Mouse (Mus musculus) spleen, embryonic (tissue): Measurements from ENCODE around the gene Gmeb1.

Source experiments
- CTCF ChIA-PET: fragments of 350-600 bp; sonication (Branson Sonifier 250); formaldehyde crosslinking; loops from one replicate; lab custom pipeline; 2022; lab: Charles Lee

Gmeb1 gene

DNA sequence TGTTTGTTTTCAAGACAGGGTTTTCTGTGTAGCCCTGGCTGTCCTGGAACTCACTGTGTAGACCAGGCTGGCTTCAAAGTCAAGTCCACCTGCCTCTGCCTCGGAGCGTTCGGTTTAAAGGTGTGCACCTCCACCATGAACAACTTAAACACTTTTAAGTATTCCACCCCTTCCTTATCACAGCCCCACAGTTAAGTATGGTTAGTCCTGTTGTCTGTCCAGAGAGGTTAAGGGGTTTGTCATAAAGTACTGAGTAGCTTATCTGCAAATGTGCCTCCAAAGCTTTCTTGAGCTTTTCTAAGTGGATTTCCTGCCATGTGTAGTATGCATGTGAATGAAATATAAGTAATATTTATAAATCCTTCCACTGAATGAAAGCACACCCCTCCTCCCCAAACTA lies 14.5 kb upstream of the Gmeb1 start:
- CTCF ChIA-PET: no interaction called here

DNA sequence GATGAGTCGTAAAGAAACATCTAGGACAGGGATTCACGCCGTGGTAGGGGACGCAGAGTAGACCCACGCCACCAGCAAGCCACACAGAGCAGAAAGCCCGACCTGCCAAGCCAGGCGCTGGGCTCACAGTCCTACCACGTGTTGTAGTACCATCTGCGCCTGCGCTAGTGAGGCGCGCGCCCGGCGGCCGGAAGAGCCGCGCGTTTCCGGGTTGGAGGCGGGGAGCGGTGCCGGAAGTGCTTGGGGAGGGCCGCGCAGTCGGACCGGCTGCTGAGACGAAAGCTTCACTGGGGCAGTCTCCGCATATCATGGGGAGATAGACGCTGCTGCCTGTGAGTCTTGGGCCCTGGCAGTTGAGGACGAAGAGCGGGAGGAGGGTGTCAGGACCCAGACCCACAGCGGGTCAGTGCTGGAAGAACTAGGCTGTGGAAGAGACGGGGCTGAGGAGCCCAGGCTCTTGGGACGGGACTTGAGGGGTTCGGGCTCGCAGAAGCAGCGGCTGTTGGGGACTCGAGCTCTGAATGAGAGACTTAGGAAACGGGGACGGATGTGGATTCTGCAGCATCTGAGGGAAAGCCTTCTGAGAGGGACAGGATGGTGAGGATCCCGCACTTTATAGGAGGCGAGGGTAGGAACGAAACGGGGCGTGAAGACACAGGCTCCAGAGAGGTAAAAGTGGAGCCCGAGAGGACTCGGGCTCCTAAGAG lies 12.9 kb upstream of the Gmeb1 start, which contains the start of gene Taf12:
Gene Taf12, plus strand, starts transcription at position 220 of the 707 bp plus-strand sequence.
- CTCF ChIA-PET: interaction anchor here (0.6 to 1.1 kb wide), 2 partner anchors 11 to 17 kb away, joined by 3 to 4 read pairs; no protein-coding TSS in a partner anchor

DNA sequence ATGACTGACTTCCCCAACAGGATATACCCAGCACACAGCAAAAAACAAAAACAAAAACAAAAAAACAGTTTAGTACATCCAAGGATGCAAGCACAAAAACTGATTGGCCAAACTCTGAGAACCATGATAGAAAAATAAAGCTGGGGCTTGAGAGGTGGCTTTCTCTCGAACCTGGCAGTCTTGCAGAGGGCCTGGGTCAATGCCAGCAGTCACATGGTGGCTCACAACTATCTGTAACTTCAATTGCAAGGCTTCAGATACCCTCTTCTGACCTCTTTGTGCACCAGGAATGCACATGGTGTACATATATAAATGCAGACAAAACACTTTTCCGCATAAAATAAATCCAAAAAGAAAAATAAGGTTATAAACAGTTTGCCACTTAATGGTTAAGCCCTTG lies 11.8 kb upstream of the Gmeb1 start:
- CTCF ChIA-PET: no interaction called here

DNA sequence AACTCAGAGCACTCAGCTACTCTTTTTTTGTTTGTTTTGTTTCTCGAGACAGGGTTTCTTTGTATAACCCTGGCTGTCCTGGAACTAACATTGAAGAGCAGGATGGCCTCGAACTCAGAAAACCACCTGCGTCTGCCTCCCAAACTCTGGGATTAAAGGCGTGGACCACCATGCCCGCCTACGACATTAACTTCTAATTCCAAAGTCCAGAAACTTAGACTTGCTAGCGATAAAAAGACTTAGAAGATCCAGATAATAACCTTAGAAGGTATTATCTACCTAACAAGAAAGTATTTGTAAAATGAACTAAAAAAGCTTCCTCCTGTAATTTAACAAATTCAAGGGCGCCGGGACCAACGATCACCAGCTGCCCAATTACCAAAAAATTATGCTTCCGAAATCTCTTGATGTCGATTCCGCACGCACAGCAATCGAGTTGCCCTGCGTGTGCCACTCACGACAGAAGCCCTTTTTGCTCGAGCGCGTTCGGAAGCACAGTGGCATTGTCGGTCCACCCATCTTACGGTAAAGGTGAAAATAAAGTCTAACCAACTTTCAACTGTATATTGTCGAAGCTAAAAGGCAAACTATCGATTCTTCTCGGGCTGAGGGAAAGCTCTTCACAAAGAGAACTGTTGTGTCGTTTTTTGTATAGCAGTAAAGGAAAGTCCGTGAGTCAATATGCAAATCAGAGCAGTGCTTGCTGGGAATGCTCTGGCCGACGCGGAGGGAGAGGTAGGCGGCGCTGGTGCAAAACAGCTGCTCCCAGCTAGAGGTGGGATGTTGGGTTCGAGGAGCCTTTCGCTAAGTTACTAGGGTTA lies 8.5 kb upstream of the Gmeb1 start:
- CTCF ChIA-PET: interaction anchor here (0.5 to 0.6 kb wide), 3 partner anchors 58 to 236 kb away, joined by 3 to 4 read pairs (median 3); no protein-coding TSS in a partner anchor

DNA sequence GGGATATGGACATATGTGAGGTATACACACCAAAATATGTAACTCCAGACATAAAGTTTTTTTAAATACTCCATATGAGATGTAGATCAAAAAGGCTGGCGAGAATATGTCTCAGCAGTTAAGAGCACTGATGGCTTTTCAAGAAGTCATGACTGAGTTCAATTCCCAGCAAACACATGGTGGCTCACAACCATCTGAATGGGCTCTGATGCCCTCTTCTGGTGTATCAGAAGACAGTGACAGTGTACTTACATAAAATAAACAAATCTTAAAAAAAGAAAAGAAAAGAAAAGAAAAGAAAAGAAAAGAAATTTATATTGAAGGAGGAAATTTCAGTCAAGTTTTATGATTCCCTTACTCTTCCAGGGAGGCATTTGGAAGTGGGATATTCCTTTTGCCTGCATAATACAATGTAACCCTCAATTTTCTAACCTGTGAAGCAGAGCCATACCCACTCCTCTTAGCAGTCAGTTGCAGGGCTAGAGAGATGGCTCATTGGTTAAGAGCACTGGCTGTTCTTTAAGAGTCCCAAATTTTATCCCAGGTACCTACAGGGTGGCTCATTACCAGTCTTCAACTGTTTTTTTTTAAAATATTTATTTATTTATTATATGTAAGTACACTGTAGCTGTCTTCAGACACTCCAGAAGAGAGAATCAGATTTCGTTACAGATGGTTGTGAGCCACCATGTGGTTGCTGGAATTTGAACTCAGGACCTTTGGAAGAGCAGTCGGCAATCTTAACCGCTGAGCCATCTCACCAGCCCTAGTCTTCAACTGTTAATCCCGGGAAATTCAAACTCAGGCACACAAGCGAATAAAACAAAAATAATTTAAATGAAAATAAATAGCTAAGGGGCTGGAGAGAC lies 7.7 kb upstream of the Gmeb1 start:
- CTCF ChIA-PET: no interaction called here

DNA sequence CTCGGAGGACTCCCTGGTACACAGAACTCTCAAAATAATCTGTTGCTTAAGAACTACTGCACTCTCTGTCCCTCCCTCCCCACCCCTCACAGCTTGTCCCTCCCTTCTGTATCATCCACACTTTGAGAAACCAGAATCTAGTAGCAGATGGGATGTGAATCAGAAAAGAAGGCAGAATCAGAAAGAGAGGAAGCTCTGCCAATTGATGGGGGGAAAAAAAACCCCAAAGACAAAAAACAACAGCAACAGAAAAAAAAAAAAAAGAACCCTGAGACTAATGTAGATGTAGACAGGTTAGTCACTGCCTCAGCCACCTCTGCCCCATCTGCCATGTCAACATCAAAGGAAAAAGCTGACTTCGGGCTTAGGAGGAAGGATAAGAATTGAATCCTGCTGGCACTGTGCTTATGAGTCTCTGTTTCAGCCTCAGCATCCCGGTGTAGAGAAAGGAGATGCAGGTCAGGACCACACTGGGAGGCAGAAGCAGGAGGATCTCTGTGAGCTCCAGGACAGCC lies 5.5 kb upstream of the Gmeb1 start:
- CTCF ChIA-PET: interaction anchor here (0.6 to 0.7 kb wide), 2 partner anchors 8 to 381 kb away, joined by 4 to 16 read pairs; no protein-coding TSS in a partner anchor

DNA sequence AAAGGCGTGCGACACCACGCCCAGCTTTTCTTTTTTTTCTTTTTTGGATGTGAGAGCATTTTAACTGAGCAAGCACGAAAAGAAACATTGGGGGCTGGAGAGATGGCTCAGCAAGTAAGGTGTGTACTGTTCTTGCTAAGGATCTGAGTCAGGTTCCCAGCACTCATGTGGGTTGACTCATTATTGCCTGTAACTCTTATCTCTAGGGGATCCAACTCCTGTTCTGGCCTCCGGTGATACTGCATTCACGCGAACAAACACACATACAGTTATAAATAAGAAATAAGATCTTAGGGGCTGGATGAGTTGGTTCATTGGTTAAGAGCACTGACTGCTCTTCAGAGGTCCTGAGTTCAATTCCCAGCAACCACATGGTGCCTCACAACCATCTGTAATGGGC lies 1.9 kb upstream of the Gmeb1 start:
- CTCF ChIA-PET: no interaction called here

DNA sequence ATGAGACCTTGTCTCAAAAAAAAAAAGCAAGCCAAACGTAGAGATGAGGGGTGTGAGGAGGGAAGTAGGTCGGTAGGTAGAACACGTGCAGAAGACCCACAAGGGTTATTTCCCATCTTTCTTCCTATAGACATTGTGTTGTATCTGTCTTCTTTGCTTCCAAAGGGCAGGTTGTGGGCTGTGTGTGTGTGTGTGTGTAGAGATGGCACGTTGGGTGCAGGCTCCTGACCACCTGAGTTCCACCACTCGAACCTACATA lies 885 bp upstream of the Gmeb1 start:
- CTCF ChIA-PET: interaction anchor here (0.7 kb wide), 1 partner anchor 23 kb away, joined by 4 read pairs; no protein-coding TSS in a partner anchor

DNA sequence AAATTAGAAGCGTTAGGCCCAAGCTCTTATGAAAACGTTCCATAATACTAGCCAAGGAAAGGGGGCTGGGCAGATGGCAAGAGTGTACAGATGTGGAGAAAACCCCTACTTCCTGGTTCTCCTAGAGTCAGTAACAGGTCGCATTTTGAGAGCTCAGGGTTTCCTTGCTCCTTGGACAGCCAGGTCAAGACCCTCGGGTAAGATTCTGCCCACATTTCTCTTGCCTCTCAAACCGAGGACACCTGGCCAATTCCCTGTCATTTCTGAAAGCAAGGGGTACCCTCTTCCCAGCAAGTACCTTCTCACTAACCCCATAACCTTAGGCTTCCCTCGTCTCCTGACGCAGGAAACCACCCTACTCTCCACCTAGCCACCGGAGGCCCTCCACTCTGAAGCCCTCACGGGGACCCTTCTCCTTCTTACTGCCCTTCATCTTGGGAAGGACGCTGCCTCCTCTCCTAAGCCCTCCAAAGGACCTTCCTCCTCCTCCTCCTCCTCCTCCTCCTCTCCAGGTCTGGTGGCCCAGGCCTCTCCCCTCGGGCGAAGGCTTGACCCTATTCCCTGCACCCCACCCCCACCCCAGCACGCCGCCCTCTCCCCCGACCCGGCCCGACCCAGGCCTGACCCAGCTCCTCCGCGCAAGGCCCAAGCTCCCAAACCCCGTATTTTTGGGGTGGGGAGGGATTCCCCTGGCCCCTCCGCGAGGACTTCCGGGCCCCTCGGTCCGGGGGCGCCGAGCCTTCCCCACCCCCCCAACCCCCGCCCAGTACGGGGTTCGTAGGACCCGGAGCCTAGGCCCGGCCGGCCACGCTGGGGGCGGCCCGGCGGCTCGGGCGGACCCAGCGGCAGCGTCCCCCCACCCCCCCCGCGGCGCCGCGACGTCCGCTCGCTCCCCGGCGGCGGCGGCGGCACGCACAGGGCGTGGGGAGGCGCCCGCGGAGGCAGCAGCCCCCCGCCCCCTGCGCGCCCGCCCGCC lies 710 bp downstream of the Gmeb1 start:
- CTCF ChIA-PET: interaction anchor here (0.6 to 0.7 kb wide), 2 partner anchors 32 to 48 kb away, joined by 3 to 4 read pairs; partner anchors contain the start of gene Ythdf2

DNA sequence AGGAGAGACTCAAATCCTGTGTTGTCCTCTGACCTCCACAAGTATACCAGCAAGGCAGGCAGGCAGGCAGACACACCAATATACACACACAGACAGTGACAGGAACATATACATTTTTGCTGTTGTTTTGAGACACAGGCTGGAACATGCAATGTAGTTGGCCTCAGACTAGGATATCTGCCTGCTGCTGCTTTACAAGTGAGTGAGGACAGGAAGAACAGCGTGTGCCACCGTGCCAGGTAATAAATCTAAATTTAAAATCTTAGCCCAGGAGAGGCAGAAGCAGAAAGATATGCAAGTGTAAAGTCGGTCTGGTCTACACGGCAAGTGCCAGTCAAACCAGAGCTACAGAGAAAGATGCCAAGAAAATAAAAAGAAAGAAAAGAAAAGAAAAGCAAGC lies 2.2 kb downstream of the Gmeb1 start:
- CTCF ChIA-PET: no interaction called here

DNA sequence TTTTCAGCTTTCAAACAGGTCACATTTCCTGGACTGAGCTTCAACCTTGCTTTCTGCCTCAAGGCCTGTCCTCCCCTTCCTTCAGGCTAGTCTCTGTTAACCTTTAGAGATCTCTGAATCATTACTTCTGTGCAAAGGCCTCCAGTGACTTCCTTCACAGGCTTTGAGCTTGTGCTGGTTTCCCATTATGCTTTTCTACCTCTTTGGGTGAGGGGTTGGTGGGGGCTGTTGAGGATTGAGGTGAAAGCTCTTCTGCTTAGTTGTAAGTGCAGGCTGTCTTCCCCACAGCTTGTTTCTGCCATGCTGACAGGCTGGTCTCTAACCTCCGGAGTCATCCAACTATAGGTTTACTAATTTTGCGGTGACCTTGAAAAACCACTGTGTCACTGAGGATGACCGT lies 5.0 kb downstream of the Gmeb1 start:
- CTCF ChIA-PET: interaction anchor here (0.6 kb wide), 1 partner anchor 1416 kb away, joined by 7 read pairs; no protein-coding TSS in a partner anchor

DNA sequence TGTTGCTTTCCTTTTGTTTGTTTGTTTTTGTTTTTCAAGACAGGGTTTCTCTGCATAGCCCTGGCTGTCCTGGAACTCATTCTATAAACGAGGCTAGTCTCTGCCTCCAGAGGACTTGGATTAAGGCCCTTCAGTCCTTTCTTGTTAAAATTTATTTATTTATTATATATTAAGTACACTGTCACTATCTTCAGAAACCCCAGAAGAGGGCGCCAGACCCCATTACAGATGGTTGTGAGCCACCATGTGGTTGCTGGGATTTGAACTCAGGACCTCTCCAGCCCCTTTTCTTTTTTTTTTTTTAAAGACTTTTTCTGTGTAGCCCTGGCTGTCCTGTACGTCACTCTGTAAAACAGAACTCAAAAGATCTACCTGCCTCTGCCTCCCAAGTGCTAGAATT lies 6.4 kb downstream of the Gmeb1 start:
- CTCF ChIA-PET: interaction anchor here (0.7 kb wide), 3 partner anchors 16 to 208 kb away, joined by 3 read pairs; no protein-coding TSS in a partner anchor

DNA sequence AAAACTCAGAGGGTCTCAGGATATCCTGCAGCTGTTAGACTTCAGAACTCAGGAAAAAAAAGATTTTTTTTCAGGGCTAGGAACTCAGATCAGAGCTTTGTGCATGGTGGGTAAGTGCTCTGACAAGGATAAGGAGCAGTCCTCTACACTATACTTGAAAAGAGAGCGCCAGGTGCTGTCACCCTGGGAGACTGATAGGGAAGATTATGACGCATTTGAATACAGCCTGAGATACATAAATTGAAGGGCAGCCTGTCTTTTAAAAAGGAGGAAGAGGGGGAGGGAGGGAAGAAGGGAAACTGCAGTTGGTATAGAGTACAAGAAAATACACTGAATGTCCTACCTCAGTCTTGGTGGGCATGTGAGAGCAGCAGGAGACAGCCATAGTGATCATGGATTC lies 7.8 kb downstream of the Gmeb1 start:
- CTCF ChIA-PET: no interaction called here

DNA sequence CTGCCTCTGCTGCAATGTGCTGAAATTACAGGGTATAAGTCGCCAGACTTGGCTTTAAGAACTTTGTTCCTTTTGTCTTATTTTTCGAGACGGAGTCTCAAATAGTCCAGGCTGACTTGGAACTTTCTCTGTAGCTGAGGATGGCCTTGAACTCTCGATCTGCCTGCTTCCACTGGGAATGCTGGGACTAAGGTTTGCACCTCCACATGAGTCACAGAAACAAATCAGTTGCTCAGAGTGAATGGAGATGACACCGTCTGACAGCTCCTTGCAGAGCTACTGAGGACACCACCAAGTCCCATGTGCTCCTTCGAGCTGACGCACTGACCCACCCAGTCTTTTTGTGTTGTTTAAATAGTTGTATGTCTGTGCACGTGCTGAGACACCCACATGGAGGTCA lies 8.3 kb downstream of the Gmeb1 start:
- CTCF ChIA-PET: no interaction called here

DNA sequence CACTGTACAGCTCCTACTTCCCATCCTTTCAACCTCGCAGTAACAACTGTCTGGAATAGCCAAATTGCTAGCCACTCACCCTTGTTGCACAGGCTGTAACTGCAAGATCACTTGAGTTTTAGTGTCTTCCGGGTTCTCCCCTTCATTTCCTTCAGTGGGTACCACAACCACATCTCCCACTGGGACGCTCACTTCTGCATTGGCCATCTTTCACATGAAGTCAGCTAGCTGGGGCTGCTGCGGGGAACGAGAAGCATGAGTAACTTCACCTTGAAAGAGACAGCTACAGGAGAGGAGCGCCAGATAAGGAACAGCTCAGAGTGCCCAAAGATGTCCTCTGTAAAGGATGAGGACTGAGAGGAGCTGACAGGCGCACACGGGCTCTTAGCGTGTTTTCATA lies 9.8 kb downstream of the Gmeb1 start:
- CTCF ChIA-PET: no interaction called here

DNA sequence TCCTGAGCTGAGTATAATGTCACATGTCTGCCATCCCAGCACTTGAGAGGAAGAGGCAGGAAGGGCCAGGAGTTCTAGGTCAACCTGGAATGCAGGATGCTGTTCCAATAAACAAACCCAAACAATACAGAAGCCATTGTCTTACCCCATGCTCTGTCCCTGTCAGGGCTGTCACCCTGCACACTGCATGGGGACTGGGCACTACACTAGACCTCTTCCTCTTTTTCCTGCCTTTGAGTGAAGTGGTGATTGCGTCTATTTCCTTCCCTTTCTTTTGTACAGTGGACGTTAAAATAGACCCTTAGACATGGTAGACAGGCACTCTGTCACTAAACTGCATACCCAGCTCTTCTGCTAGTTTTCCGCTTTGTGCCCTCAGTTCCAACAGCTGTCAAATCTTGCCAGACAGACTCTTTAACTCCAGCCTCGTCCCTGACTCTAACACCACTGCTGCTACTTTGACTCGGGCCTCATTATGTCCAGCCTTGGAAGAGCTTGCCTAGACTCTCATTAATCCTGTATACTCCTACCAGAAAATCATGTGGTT lies 13.9 kb downstream of the Gmeb1 start:
- CTCF ChIA-PET: no interaction called here

DNA sequence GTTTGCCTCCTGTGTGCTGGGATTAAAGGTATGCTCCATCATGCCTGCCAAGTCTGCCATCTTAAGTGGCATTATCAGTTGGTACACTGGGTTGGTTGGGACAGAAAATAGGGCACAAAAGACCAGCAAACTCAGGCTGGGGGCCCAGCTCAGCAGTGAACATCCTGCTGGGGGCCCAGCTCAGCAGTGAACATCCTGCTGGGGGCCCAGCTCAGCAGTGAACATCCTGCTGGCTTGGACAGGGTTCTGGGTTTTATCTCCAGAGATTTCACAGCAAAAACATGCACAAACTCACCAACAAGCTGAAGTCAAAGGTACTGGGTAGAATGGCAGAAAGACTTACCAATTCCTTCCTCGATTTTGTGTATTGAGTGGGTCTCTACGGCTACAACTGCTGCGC lies 15.8 kb downstream of the Gmeb1 start:
- CTCF ChIA-PET: interaction anchor here (0.6 kb wide), 1 partner anchor 32 kb away, joined by 3 read pairs; no protein-coding TSS in a partner anchor

DNA sequence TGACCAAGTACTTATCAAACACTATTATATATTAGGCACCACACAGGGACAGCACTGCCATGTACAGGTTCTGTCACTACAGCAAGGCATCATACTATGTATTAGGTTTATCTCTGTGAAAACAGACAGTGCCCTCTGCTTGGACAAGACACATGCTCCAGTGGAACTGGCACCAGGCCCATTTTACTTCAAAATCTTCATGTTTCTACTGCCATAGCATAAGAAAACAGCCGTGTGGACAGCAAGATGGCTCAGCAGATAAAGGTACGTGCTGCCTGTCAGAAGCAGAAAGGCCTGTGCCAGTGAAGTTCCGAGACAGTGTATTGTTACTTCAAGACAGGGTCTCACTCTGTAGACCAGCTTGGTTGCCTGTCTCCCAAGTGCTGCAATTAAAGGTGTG lies 20.2 kb downstream of the Gmeb1 start:
- CTCF ChIA-PET: interaction anchor here (0.6 kb wide), 1 partner anchor 131 kb away, joined by 3 read pairs; no protein-coding TSS in a partner anchor

DNA sequence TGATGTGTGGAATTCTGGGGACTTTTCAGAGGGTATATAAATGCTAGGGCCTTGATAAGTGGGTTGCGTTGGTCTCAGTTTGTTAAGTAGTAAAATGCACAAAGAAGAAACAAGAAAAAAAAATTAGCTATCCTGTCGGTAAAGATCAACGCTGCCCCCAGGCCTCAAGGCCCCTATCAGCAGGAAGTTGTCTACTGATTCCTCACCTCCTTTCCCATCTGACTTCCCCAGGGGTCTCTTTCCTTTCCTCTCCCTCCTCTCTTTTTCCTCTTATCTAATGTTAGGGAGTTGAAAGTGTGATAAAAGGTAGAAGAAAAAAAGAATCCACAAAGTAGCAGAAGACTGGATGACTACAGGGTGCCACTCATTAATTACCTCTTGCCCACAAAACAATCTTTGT lies 21.0 kb downstream of the Gmeb1 start:
- CTCF ChIA-PET: interaction anchor here (0.6 kb wide), 1 partner anchor 69 kb away, joined by 3 read pairs; no protein-coding TSS in a partner anchor

DNA sequence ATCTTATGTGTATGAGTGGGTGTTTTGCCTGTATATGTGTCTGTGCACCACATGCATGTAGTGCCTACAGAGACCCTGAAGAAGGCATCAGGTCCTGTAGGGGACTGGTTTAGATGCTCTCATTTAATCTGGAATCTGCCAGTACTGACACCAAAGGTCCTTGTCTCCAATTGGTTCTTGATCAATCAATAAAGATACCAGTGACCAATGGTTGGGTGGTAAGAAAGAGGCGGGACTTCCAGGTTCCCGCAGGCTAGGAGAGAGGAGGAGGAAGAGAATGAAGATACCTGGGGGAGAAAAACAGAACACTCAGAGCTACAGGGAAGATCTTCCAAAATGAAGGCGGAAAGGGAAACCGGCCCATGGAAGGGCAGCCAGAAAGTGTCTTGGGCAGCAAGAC lies 23.0 kb downstream of the Gmeb1 start:
- CTCF ChIA-PET: no interaction called here
